Mouse (Mus musculus): Measurements from ENCODE around the gene Xpnpep1. TPM values are rescaled to one million over a fixed set of nuclear protein-coding genes. Genes with fewer than 3 reads are reported as not detected.

The Xpnpep1 gene
- total and polyA plus RNA-seq, 2 experiments from 2014 or later, result 98.6 to 115 TPM

GRCm38 (mm10) chr19:52975564-52976185 is 64.3 kb downstream of the Xpnpep1 start:
- Histone ChIP-seq H3K4me2 (ENCODE audit: low read depth, low read length) (no peak overlapping the region), H3K4me1 (ENCODE audit: insufficient read depth, low read length) (no peaks in the 10 kb centered on the region), H3K27me3 (ENCODE audit: insufficient read depth, low read length) (no peaks in the 10 kb centered on the region), H3K27ac (no peak overlapping the region), H3K9ac (replicated peaks; ENCODE audit: low read length) (no peak overlapping the region), H3K4me3 (ENCODE audit: low read length) (no peak overlapping the region), H3K36me3 (ENCODE audit: insufficient read depth, low read length) (no peaks in the 10 kb centered on the region), H3K9me3 (ENCODE audit: low read length) (no peaks in the 10 kb centered on the region)
- WGBS, result 44% methylated on average over 15 of the region's 15 CpGs
- ATAC-seq (peak; percentile 75), DNase-seq (ENCODE audit: low spot score) (peak; percentile 89)
- TF ChIP-seq CTCF (IDR thresholded peaks at IDR 0.05; ENCODE audit: low read depth), result peak; percentile 92

GRCm38 (mm10) chr19:52966339-52966738 is 73.7 kb downstream of the Xpnpep1 start:
- Histone ChIP-seq H3K9ac (replicated peaks; ENCODE audit: low read length) (no peak overlapping the region), H3K4me2 (ENCODE audit: low read depth, low read length) (no peak overlapping the region), H3K36me3 (ENCODE audit: insufficient read depth, low read length) (no peaks in the 10 kb centered on the region), H3K9me3 (ENCODE audit: low read length) (no peaks in the 10 kb centered on the region), H3K27ac (no peak overlapping the region), H3K4me1 (ENCODE audit: insufficient read depth, low read length) (no peaks in the 10 kb centered on the region), H3K4me3 (ENCODE audit: low read length) (no peak overlapping the region), H3K27me3 (ENCODE audit: insufficient read depth, low read length) (no peaks in the 10 kb centered on the region)
- ATAC-seq (no peak), DNase-seq (ENCODE audit: low spot score) (peak; percentile 5)
- no peak for TF ChIP-seq CTCF (IDR thresholded peaks at IDR 0.05; ENCODE audit: low read depth)
- WGBS, result 26% methylated on average over 8 of the region's 8 CpGs

GRCm38 (mm10) chr19:52962745-52963144 is 77.3 kb downstream of the Xpnpep1 start:
- WGBS, result 96% methylated on average over 2 of the region's 2 CpGs
- no peaks in the 10 kb centered on the region for H3K27me3 ChIP-seq (ENCODE audit: insufficient read depth, low read length)
- H3K9ac ChIP-seq (replicated peaks; ENCODE audit: low read length), result no peak overlapping the region
- no peak overlapping the region for H3K4me2 ChIP-seq (ENCODE audit: low read depth, low read length)
- no peak overlapping the region for H3K4me3 ChIP-seq (ENCODE audit: low read length)
- no peaks in the 10 kb centered on the region for H3K4me1 ChIP-seq (ENCODE audit: insufficient read depth, low read length)
- H3K27ac ChIP-seq, result no peak overlapping the region
- ATAC-seq, result no peak
- no peaks in the 10 kb centered on the region for H3K36me3 ChIP-seq (ENCODE audit: insufficient read depth, low read length)
- no peak for TF ChIP-seq CTCF (IDR thresholded peaks at IDR 0.05; ENCODE audit: low read depth)
- no peaks in the 10 kb centered on the region for H3K9me3 ChIP-seq (ENCODE audit: low read length)
- no peak for DNase-seq (ENCODE audit: low spot score)

GRCm38 (mm10) chr19:52922678-52923495 is 117.1 kb downstream of the Xpnpep1 start:
- ATAC-seq (0 out of 2 replicates have a peak, but pooled peaks have one; percentile 70), DNase-seq (ENCODE audit: low spot score) (peak; percentile 82)
- no peak overlapping the region for H3K27ac ChIP-seq

GRCm38 (mm10) chr19:52904182-52904581 is 135.8 kb downstream of the Xpnpep1 start:
- ATAC-seq (no peak), DNase-seq (ENCODE audit: low spot score) (no peak)
- H3K4me3 ChIP-seq (ENCODE audit: low read length), result no peak overlapping the region
- no peak overlapping the region for H3K9ac ChIP-seq (replicated peaks; ENCODE audit: low read length)
- no peaks in the 10 kb centered on the region for H3K27me3 ChIP-seq (ENCODE audit: insufficient read depth, low read length)
- H3K4me1 ChIP-seq (ENCODE audit: insufficient read depth, low read length), result no peaks in the 10 kb centered on the region
- no peaks in the 10 kb centered on the region for H3K36me3 ChIP-seq (ENCODE audit: insufficient read depth, low read length)
- no peak overlapping the region for H3K4me2 ChIP-seq (ENCODE audit: low read depth, low read length)
- H3K27ac ChIP-seq, result no peak overlapping the region
- 27% methylated on average over 2 of the region's 2 CpGs for WGBS
- TF ChIP-seq CTCF (IDR thresholded peaks at IDR 0.05; ENCODE audit: low read depth), result peak; percentile 42
- H3K9me3 ChIP-seq (ENCODE audit: low read length), result no peaks in the 10 kb centered on the region

More at GRCm38 (mm10) chr19:52922678-52923495, 117.1 kb downstream of the Xpnpep1 start:
- H3K9me3 ChIP-seq (ENCODE audit: low read length), result no peaks in the 10 kb centered on the region
- H3K27me3 ChIP-seq (ENCODE audit: insufficient read depth, low read length), result no peaks in the 10 kb centered on the region
- peak; percentile 83 for TF ChIP-seq CTCF (IDR thresholded peaks at IDR 0.05; ENCODE audit: low read depth)
- no peaks in the 10 kb centered on the region for H3K36me3 ChIP-seq (ENCODE audit: insufficient read depth, low read length)
- peak overlapping the region; percentile 49 for H3K4me2 ChIP-seq (ENCODE audit: low read depth, low read length)
- 13% methylated on average over 25 of the region's 25 CpGs for WGBS
- H3K9ac ChIP-seq (replicated peaks; ENCODE audit: low read length), result no peak overlapping the region
- peak overlapping the region; percentile 16; the same call in 1 of the 2 replicates for H3K4me3 ChIP-seq (ENCODE audit: low read length)
- no peaks in the 10 kb centered on the region for H3K4me1 ChIP-seq (ENCODE audit: insufficient read depth, low read length)

- ATAC-seq, result no peak
- WGBS, result 61% methylated on average over 5 of the region's 5 CpGs
These were observed 148.1 kb downstream of the Xpnpep1 start for GRCm38 (mm10) chr19:52891807-52892442.

More at GRCm38 (mm10) chr19:52891807-52892442, 148.1 kb downstream of the Xpnpep1 start:
- no peak overlapping the region for H3K27ac ChIP-seq
- H3K4me1 ChIP-seq (ENCODE audit: insufficient read depth, low read length), result no peaks in the 10 kb centered on the region
- H3K36me3 ChIP-seq (ENCODE audit: insufficient read depth, low read length), result no peaks in the 10 kb centered on the region
- no peaks in the 10 kb centered on the region for H3K27me3 ChIP-seq (ENCODE audit: insufficient read depth, low read length)
- no peaks in the 10 kb centered on the region for H3K9me3 ChIP-seq (ENCODE audit: low read length)
- TF ChIP-seq CTCF (IDR thresholded peaks at IDR 0.05; ENCODE audit: low read depth), result no peak
- H3K4me3 ChIP-seq (ENCODE audit: low read length), result no peak overlapping the region
- no peak overlapping the region for H3K9ac ChIP-seq (replicated peaks; ENCODE audit: low read length)
- no peak for DNase-seq (ENCODE audit: low spot score)
- H3K4me2 ChIP-seq (ENCODE audit: low read depth, low read length), result no peak overlapping the region

Small RNA genes lying within 50 kb of the gene (microRNA-seq; reads per million reads assigned to microRNA genes)
- gene Mir6407, result 0 reads per million in 2 experiments

Other genes starting within 250 kb of the Xpnpep1 start
- 49.7 and 56.7 TPM in 2 replicates for gene Add3, start 100.2 kb upstream of the Xpnpep1 start, total RNA-seq (2014; rRNA removed)
- 65.2 and 68.8 TPM in 2 replicates for gene Add3, start 100.2 kb upstream of the Xpnpep1 start, polyA plus RNA-seq (2015; fragmentation: Nextera tagmentation; extraction: Ambion mirVana)

Measured in hindbrain, postnatal 0 days (tissue).